Mouse (Mus musculus): ENCODE data around the gene Pdrg1. TPM values are rescaled to one million over a fixed set of nuclear protein-coding genes. Genes with fewer than 3 reads are reported as not detected.

Pdrg1 gene
- 79.2 TPM for polyA plus RNA-seq (2017; shearing (Covaris generic))

GRCm38 (mm10) chr2:153014758-153015593 lies at the start of gene Pdrg1:
Pdrg1 (minus strand) TSS chr2:153015427.

GRCm38 (mm10) chr2:153031126-153032082 lies 16.2 kb upstream of the Pdrg1 start, which contains the start of gene Xkr7:
Xkr7 (plus strand) TSS chr2:153031852.

DNA sequence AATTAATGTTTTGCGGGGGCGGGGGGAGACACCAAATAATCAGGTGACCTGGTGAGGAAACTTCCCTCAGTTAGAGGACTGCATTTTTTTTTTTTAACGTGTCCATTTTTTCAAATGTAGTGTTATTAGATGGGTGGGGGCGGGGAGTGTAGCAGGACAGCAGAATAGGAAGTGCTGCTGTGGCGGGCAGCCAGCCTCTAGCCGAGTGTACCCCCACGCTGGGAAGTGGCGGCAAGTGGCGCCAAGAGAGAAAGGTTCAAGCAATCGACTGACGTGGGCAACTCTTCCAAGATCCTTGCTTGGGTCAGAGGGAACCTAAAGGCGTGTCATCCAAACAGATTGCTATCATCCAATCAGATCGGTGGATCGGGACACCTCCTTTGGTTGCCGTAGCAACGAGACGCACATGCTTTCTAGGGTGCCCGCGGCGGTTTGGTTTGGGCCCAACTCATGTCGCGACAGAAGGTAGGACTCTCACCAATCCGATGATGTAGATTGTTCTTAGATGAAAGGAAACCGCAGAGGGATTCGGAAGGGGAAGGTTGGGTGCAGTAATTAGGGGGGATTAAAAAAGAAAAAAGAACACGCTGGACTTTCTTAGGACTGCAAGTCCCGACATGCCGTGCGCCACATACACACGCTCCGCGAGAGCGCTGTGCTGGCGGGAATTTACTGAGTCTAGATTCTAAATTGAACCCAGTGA lies 53.0 kb downstream of the Pdrg1 start, which contains the start of gene Ttll9:
Gene Ttll9 (plus strand): TSS at position 395 of the 703 bp plus-strand sequence.

Other genes starting within 250 kb of the Pdrg1 start
- 101 TPM for gene Bcl2l1, start 183.7 kb downstream of the Pdrg1 start, polyA plus RNA-seq (2017; shearing (Covaris generic))
- 1.5 TPM for gene Tpx2, start 167.5 kb downstream of the Pdrg1 start, polyA plus RNA-seq (2017; shearing (Covaris generic))
- gene Mylk2, start 104.1 kb downstream of the Pdrg1 start, polyA plus RNA-seq (2017; shearing (Covaris generic)): 0.21 TPM
- not detected for gene Foxs1, start 82.2 kb downstream of the Pdrg1 start, polyA plus RNA-seq (2017; shearing (Covaris generic))
- gene Dusp15, start 63.7 kb downstream of the Pdrg1 start, polyA plus RNA-seq (2017; shearing (Covaris generic)): not detected
- gene Ttll9, start 52.9 kb downstream of the Pdrg1 start, polyA plus RNA-seq (2017; shearing (Covaris generic)): not detected
- gene Xkr7, start 16.4 kb upstream of the Pdrg1 start, polyA plus RNA-seq (2017; shearing (Covaris generic)): not detected
- gene Ccm2l, start 50.5 kb upstream of the Pdrg1 start, polyA plus RNA-seq (2017; shearing (Covaris generic)): not detected
- gene Hck, start 93.0 kb upstream of the Pdrg1 start, polyA plus RNA-seq (2017; shearing (Covaris generic)): not detected
- gene Tm9sf4, start 145.9 kb upstream of the Pdrg1 start, polyA plus RNA-seq (2017; shearing (Covaris generic)): 47.9 TPM
- gene Tspyl3, start 210.0 kb upstream of the Pdrg1 start, polyA plus RNA-seq (2017; shearing (Covaris generic)): 5.7 TPM
- gene Plagl2, start 226.0 kb upstream of the Pdrg1 start, polyA plus RNA-seq (2017; shearing (Covaris generic)): 12.5 TPM
- 6.1 TPM for gene Pofut1, start 226.1 kb upstream of the Pdrg1 start, polyA plus RNA-seq (2017; shearing (Covaris generic))

All from effector memory CD4-positive, alpha-beta T cell, adult 7 months (primary cell).